Mouse (Mus musculus) brown adipose tissue, adult 24 weeks (tissue): ENCODE results near the gene Cfap157. TPM values are rescaled to one million over a fixed set of nuclear protein-coding genes. Genes with fewer than 3 reads are reported as not detected.

Source experiments
- H3K27ac ChIP-seq: fragments of 200-500 bp; replicated peaks from 2 replicates; pipeline ENCODE4 v1.5.1; 2012; ENCODE audit warnings: low read depth, mild to moderate bottlenecking, low read length
- H3K4me1 ChIP-seq: fragments of 200-500 bp; 2 replicates; pipeline ENCODE4 v1.6.1; 2012; ENCODE audit warnings: low read length, mixed read lengths; ENCODE audit not compliant: control insufficient read depth, insufficient read depth, insufficient read length
- H3K4me3 ChIP-seq: fragments of 200-500 bp; 2 replicates; pipeline ENCODE4 v1.5.1; 2012; ENCODE audit warnings: low read depth, mild to moderate bottlenecking, low read length, moderate library complexity; ENCODE audit not compliant: insufficient read depth
- polyA plus RNA-seq: library from polyadenylated mRNA; stranded (reverse); fragments of >200 nt; gene quantifications from 2 replicates; pipeline ENCODE4 v1.2.4, GENCODE M21; 2012; ENCODE audit not compliant: missing spikeins, insufficient read depth, insufficient read length

Cfap157 gene
- polyA plus RNA-seq, 1 experiment = not detected

- H3K4me3 ChIP-seq = no peak overlapping the region
- H3K27ac ChIP-seq = no peak overlapping the region
- no peaks in the 10 kb centered on the region for H3K4me1 ChIP-seq
Measured at GRCm38 (mm10) chr2:32769327-32770085, 14.7 kb downstream of the Cfap157 start.

GRCm38 (mm10) chr2:32768661-32769285, 15.5 kb downstream of the Cfap157 start:
- Histone ChIP-seq H3K4me1 (no peaks in the 10 kb centered on the region), H3K27ac (no peak overlapping the region), H3K4me3 (no peak overlapping the region)

- Histone ChIP-seq H3K27ac (no peak overlapping the region), H3K4me3 (no peak overlapping the region), H3K4me1 (no peaks in the 10 kb centered on the region)
Measured at GRCm38 (mm10) chr2:32767241-32767640, 17.0 kb downstream of the Cfap157 start.

GRCm38 (mm10) chr2:32763353-32763752, 20.9 kb downstream of the Cfap157 start:
- Histone ChIP-seq H3K4me1 (no peaks in the 10 kb centered on the region), H3K27ac (no peak overlapping the region), H3K4me3 (no peak overlapping the region)

- Histone ChIP-seq H3K27ac (no peak overlapping the region), H3K4me1 (no peaks in the 10 kb centered on the region), H3K4me3 (no peak overlapping the region)
Measured at GRCm38 (mm10) chr2:32761859-32762258, 22.4 kb downstream of the Cfap157 start.

- H3K4me3 ChIP-seq = no peak overlapping the region
- no peak overlapping the region for H3K27ac ChIP-seq
- no peaks in the 10 kb centered on the region for H3K4me1 ChIP-seq
Measured at GRCm38 (mm10) chr2:32761361-32761760, 22.9 kb downstream of the Cfap157 start.

GRCm38 (mm10) chr2:32759001-32759400, 25.2 kb downstream of the Cfap157 start:
- H3K4me1 ChIP-seq = no peaks in the 10 kb centered on the region
- no peak overlapping the region for H3K4me3 ChIP-seq
- H3K27ac ChIP-seq = no peak overlapping the region

GRCm38 (mm10) chr2:32758503-32758902, 25.7 kb downstream of the Cfap157 start:
- Histone ChIP-seq H3K4me1 (no peaks in the 10 kb centered on the region), H3K4me3 (no peak overlapping the region), H3K27ac (no peak overlapping the region)

- Histone ChIP-seq H3K4me3 (peak within 1 kb of the TSS; percentile 89), H3K27ac (peak within 1 kb of the TSS; percentile 80), H3K4me1 (no peaks in the 10 kb centered on the region)
Measured at GRCm38 (mm10) chr2:32757056-32757845, 27.0 kb downstream of the Cfap157 start, which contains the start of gene Tor2a. TSS of gene Tor2a (plus strand) at chr2:32757234.

- Histone ChIP-seq H3K4me3 (no peak overlapping the region), H3K4me1 (no peaks in the 10 kb centered on the region), H3K27ac (no peak overlapping the region)
Measured at GRCm38 (mm10) chr2:32756674-32757055, 27.6 kb downstream of the Cfap157 start.

GRCm38 (mm10) chr2:32752181-32752580, 32.0 kb downstream of the Cfap157 start:
- H3K4me1 ChIP-seq = no peaks in the 10 kb centered on the region
- no peak overlapping the region for H3K4me3 ChIP-seq
- H3K27ac ChIP-seq = no peak overlapping the region

GRCm38 (mm10) chr2:32751665-32752033, 32.6 kb downstream of the Cfap157 start:
- Histone ChIP-seq H3K27ac (no peak overlapping the region), H3K4me1 (no peaks in the 10 kb centered on the region), H3K4me3 (no peak overlapping the region)

GRCm38 (mm10) chr2:32750887-32751664, 33.2 kb downstream of the Cfap157 start:
- H3K27ac ChIP-seq = no peak overlapping the region
- H3K4me3 ChIP-seq = peak overlapping the region; percentile 37
- H3K4me1 ChIP-seq = no peaks in the 10 kb centered on the region

- Histone ChIP-seq H3K4me1 (no peaks in the 10 kb centered on the region), H3K27ac (no peak overlapping the region), H3K4me3 (no peak overlapping the region)
Measured at GRCm38 (mm10) chr2:32750199-32750598, 34.0 kb downstream of the Cfap157 start.

GRCm38 (mm10) chr2:32749082-32749481, 35.1 kb downstream of the Cfap157 start:
- Histone ChIP-seq H3K4me1 (no peaks in the 10 kb centered on the region), H3K27ac (no peak overlapping the region), H3K4me3 (no peak overlapping the region)
